In the genomic region with DNA sequence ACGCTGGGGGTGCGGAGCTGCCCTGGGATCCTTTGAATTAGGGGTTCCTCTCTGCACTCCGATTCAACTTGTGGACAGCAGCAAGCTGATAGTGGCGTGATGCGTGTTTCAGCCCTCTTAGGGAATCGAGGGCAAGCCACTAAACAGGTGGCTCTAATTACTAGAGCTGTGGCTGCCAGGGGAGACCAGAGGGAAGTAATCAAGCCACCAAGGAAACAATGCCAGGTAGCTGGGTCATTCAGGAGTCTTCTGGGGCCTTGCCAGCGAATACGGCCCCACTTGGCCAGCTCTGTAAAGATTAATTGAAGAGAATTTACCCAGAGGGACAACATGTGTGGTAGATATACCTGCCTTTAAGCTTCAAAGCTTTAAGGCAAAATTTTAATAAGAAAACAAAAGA, we compare ENCODE assay signal across 16 mouse cellular contexts.
A peak's percentile ranks its signal among the peaks of the same experiment; 100 is the strongest.
DNase-seq lines count a peak whose midpoint lies in the region; ATAC-seq lines count a peak whose summit lies in the region.
"Had no signal": no experiment of that assay in that cellular context is flagged by ENCODE, and none has a peak within 500 bp of the region (broad histone marks: within the 10 kb centered on the region; RNA-seq: fewer than 3 reads in every experiment).

No protein-coding gene starts in this region.

- peak overlapping the region; percentile 39 for H3K4me2 ChIP-seq in embryonic facial prominence, embryonic 13.5 days
- H3K4me2 ChIP-seq in limb, embryonic 15.5 days, result peak overlapping the region; percentile 31; the same call in 1 of the 2 replicates
- H3K4me2 ChIP-seq: heart, embryonic 15.5 days; liver, embryonic 11.5 days; lung, embryonic 14.5 days; midbrain, embryonic 15.5 days had no signal

- H3K9ac ChIP-seq in embryonic facial prominence, embryonic 13.5 days, result peak overlapping the region; percentile 40; the same call in 1 of the 2 replicates
- no peak overlapping the region for H3K9ac ChIP-seq in limb, embryonic 15.5 days
- H3K9ac ChIP-seq: heart, embryonic 15.5 days; lung, embryonic 14.5 days; midbrain, embryonic 15.5 days had no signal

- peaks cover 14% of the 10 kb centered on the region for H3K4me1 ChIP-seq in embryonic facial prominence, embryonic 13.5 days
- H3K4me1 ChIP-seq in limb, embryonic 15.5 days, result peaks cover 11% of the 10 kb centered on the region
- H3K4me1 ChIP-seq: heart, embryonic 15.5 days; hindbrain, embryonic 10.5 days; midbrain, embryonic 15.5 days had no signal

- WGBS in embryonic facial prominence, embryonic 13.5 days, result 28% methylated on average over 8 of the region's 8 CpGs
- WGBS in limb, embryonic 15.5 days, result 30% methylated on average over 8 of the region's 8 CpGs

- H3K4me3 ChIP-seq in embryonic facial prominence, embryonic 13.5 days, result no peak overlapping the region; the same call in 1 of the 2 replicates
- no peak overlapping the region; the same call in 1 of the 2 replicates for H3K4me3 ChIP-seq in limb, embryonic 15.5 days
- H3K4me3 ChIP-seq: heart, embryonic 15.5 days; hindbrain, embryonic 10.5 days; midbrain, embryonic 15.5 days had no signal

- ATAC-seq in embryonic facial prominence, embryonic 13.5 days (ENCODE audit: insufficient number of reproducible peaks, insufficient read depth, low FRiP score, low TSS enrichment, low read depth), result peak; percentile 43; the same call in 1 of the 2 replicates
- no peak for ATAC-seq in limb, embryonic 15.5 days (ENCODE audit: insufficient number of reproducible peaks, low FRiP score, low TSS enrichment, low read depth)
- ATAC-seq: midbrain, embryonic 15.5 days had no signal

- H3K36me3 ChIP-seq in embryonic facial prominence, embryonic 13.5 days, result no peaks in the 10 kb centered on the region
- no peaks in the 10 kb centered on the region for H3K36me3 ChIP-seq in limb, embryonic 15.5 days
- H3K36me3 ChIP-seq: heart, embryonic 15.5 days; hindbrain, embryonic 10.5 days; midbrain, embryonic 15.5 days had no signal

- H3K27ac ChIP-seq in embryonic facial prominence, embryonic 13.5 days, result peak overlapping the region; percentile 44; the same call in 1 of the 2 replicates
- H3K27ac ChIP-seq in limb, embryonic 15.5 days, result no peak overlapping the region
- H3K27ac ChIP-seq: heart, embryonic 15.5 days; hindbrain, embryonic 10.5 days; left cerebral cortex, adult 2 months; midbrain, embryonic 15.5 days had no signal

- peak; percentile 7 for DNase-seq in cerebellum, adult 11-12 months
- DNase-seq in cerebellum, adult 11 months, result no peak
- DNase-seq in left cerebral cortex, postnatal 4 days, result peak; percentile 28
- DNase-seq in left cerebral cortex, adult 11 months (ENCODE audit: low spot score), result no peak
- DNase-seq in urinary bladder, adult 2 months (ENCODE audit: low spot score), result no peak
- DNase-seq in right cerebral cortex, postnatal 36 days (ENCODE audit: low spot score in 2 of 2), result no peak
- DNase-seq: adrenal gland, postnatal 36 days; lung, embryonic 14.5 days had no signal

- H3K9me3 ChIP-seq in embryonic facial prominence, embryonic 13.5 days, result no peaks in the 10 kb centered on the region
- H3K9me3 ChIP-seq in limb, embryonic 15.5 days, result no peaks in the 10 kb centered on the region
- H3K9me3 ChIP-seq: heart, embryonic 15.5 days; hindbrain, embryonic 10.5 days; midbrain, embryonic 15.5 days had no signal

- H3K27me3 ChIP-seq in embryonic facial prominence, embryonic 13.5 days, result no peaks in the 10 kb centered on the region; the same call in 1 of the 2 replicates
- H3K27me3 ChIP-seq in limb, embryonic 15.5 days, result no peaks in the 10 kb centered on the region
- H3K27me3 ChIP-seq: CH12.LX; heart, embryonic 15.5 days; midbrain, embryonic 15.5 days had no signal

- intact Hi-C loops in left cerebral cortex, postnatal 4 days (cut with DNase I), result no loop called here

Comparison
In these comparisons a context has a peak if more than half of its experiments do, and no peak if none do; other contexts are left out.
1. DNase-seq: peak in cerebellum, adult 11-12 months (single experiment) and left cerebral cortex, postnatal 4 days (single experiment); none in cerebellum, adult 11 months (single experiment), left cerebral cortex, adult 11 months (single experiment), urinary bladder, adult 2 months (single experiment) and right cerebral cortex, postnatal 36 days (0 of 2).